Mouse (Mus musculus): ENCODE data around the gene Jmjd8.
"Not testable (repeated sequence)": the region's sequence is repeated elsewhere in the genome, so short reads cannot be mapped to it uniquely, and the experiment has no call there.

Jmjd8 gene

GRCm38 (mm10) chr17:25860832-25861703 is 32.4 kb downstream of the Jmjd8 start, which contains the start of gene Wdr90:
Wdr90 (minus strand) TSS chr17:25861501.
- DNase-seq (ENCODE audit: low spot score), result peak; percentile 91

- DNase-seq (ENCODE audit: low spot score), result no peak
These were observed 33.3 kb downstream of the Jmjd8 start for GRCm38 (mm10) chr17:25861704-25862612.

GRCm38 (mm10) chr17:25863681-25864080 is 35.0 kb downstream of the Jmjd8 start:
- no peak for DNase-seq (ENCODE audit: low spot score)

GRCm38 (mm10) chr17:25864311-25864710 is 35.6 kb downstream of the Jmjd8 start:
- no peak for DNase-seq (ENCODE audit: low spot score)

GRCm38 (mm10) chr17:25865288-25865687 is 36.6 kb downstream of the Jmjd8 start:
- DNase-seq (ENCODE audit: low spot score), result no peak

GRCm38 (mm10) chr17:25866172-25866571 is 37.5 kb downstream of the Jmjd8 start:
- no peak for DNase-seq (ENCODE audit: low spot score)

- DNase-seq (ENCODE audit: low spot score), result no peak
These were observed 38.8 kb downstream of the Jmjd8 start for GRCm38 (mm10) chr17:25867509-25867835.

GRCm38 (mm10) chr17:25867836-25868600 is 39.4 kb downstream of the Jmjd8 start:
- peak; percentile 76 for DNase-seq (ENCODE audit: low spot score)

- DNase-seq (ENCODE audit: low spot score), result peak; percentile 85
These were observed 40.0 kb downstream of the Jmjd8 start, which contains the start of gene Mcrip2 for GRCm38 (mm10) chr17:25868601-25869191. Mcrip2 (minus strand) TSS chr17:25868764.

GRCm38 (mm10) chr17:25869498-25869897 is 40.8 kb downstream of the Jmjd8 start:
- no peak for DNase-seq (ENCODE audit: low spot score)

GRCm38 (mm10) chr17:25869954-25870353 is 41.3 kb downstream of the Jmjd8 start:
- DNase-seq (ENCODE audit: low spot score), result no peak

GRCm38 (mm10) chr17:25871566-25871965 is 42.9 kb downstream of the Jmjd8 start:
- DNase-seq (ENCODE audit: low spot score), result not testable (repeated sequence)

GRCm38 (mm10) chr17:25872676-25873075 is 44.0 kb downstream of the Jmjd8 start:
- no peak for DNase-seq (ENCODE audit: low spot score)

- DNase-seq (ENCODE audit: low spot score), result no peak
These were observed 44.9 kb downstream of the Jmjd8 start for GRCm38 (mm10) chr17:25873405-25874147.

- no peak for DNase-seq (ENCODE audit: low spot score)
These were observed 45.6 kb downstream of the Jmjd8 start for GRCm38 (mm10) chr17:25874148-25874720.

GRCm38 (mm10) chr17:25874721-25875170 is 46.1 kb downstream of the Jmjd8 start, which contains the start of gene Mettl26:
Mettl26 (plus strand) TSS chr17:25875074.
- peak; percentile 90 for DNase-seq (ENCODE audit: low spot score)

GRCm38 (mm10) chr17:25875171-25876136 is 46.8 kb downstream of the Jmjd8 start:
- peak; percentile 89 for DNase-seq (ENCODE audit: low spot score)

GRCm38 (mm10) chr17:25876347-25876915 is 47.8 kb downstream of the Jmjd8 start:
- no peak for DNase-seq (ENCODE audit: low spot score)

GRCm38 (mm10) chr17:25877025-25877424 is 48.4 kb downstream of the Jmjd8 start:
- DNase-seq (ENCODE audit: low spot score), result no peak

Data from ovary, postnatal 36 days (tissue).